Mouse (Mus musculus): ENCODE measurements around the gene Dtd2. TPM values are rescaled to one million over a fixed set of nuclear protein-coding genes. Genes with fewer than 3 reads are reported as not detected.

Gene Dtd2
- polyA plus RNA-seq (2014; fragmentation: Illumina TruSeq; extraction: RNeasy Lipid Tissue Mini Kit (QIAGEN cat#74804); ENCODE audit: low read depth, low replicate concordance): 10.6 TPM

GRCm38 (mm10) chr12:52005877-52006632 is at the start of gene Dtd2:
Dtd2 (minus strand) TSS chr12:52006501.

GRCm38 (mm10) chr12:52027963-52028362 is 21.7 kb upstream of the Dtd2 start, which contains the start of gene Gpr33:
Gpr33 (minus strand) TSS chr12:52028063.

GRCm38 (mm10) chr12:51971070-51971664 is 35.1 kb downstream of the Dtd2 start, which contains the start of gene Heatr5a:
Heatr5a (minus strand) TSS chr12:51971321.

Other genes with a start within 250 kb of the Dtd2 start
- gene Hectd1, start 177.0 kb downstream of the Dtd2 start, polyA plus RNA-seq (2014; fragmentation: Illumina TruSeq; extraction: RNeasy Lipid Tissue Mini Kit (QIAGEN cat#74804); ENCODE audit: low read depth, low replicate concordance): 82.0 TPM
- 7.6 TPM for gene Heatr5a, start 35.2 kb downstream of the Dtd2 start, polyA plus RNA-seq (2014; fragmentation: Illumina TruSeq; extraction: RNeasy Lipid Tissue Mini Kit (QIAGEN cat#74804); ENCODE audit: low read depth, low replicate concordance)
- gene Gpr33, start 21.6 kb upstream of the Dtd2 start, polyA plus RNA-seq (2014; fragmentation: Illumina TruSeq; extraction: RNeasy Lipid Tissue Mini Kit (QIAGEN cat#74804); ENCODE audit: low read depth, low replicate concordance): not detected
- gene Nubpl, start 91.2 kb upstream of the Dtd2 start, polyA plus RNA-seq (2014; fragmentation: Illumina TruSeq; extraction: RNeasy Lipid Tissue Mini Kit (QIAGEN cat#74804); ENCODE audit: low read depth, low replicate concordance): 22.9 TPM

All from kidney, adult 10 weeks (tissue).